Mouse (Mus musculus): Measurements from ENCODE around the gene Rnase9. TPM values are rescaled to one million over a fixed set of nuclear protein-coding genes. Genes with fewer than 3 reads are reported as not detected.

Gene Rnase9
- polyA plus RNA-seq, 1 experiment from 2014 or later = not detected

DNA sequence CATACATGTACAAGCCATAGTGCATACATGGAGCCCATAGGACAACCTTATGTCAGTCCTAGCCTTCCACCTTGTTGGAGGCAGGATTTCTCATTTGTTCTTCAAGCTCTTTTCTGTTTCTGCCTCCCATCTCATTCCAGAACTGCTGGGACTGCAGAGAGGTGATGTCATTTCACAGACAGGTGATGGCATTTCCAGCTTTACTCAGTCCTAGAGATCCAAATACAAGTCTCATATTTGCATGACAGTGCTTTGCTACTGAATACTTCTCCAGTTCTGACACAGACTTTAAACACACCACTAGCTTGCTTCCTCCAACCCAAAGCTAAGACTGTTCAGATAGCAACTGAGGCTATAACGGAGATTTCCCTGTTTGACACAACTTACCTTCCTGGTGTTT, 37.5 kb upstream of the Rnase9 start:
- Histone ChIP-seq H3K4me1 (ENCODE audit: insufficient read depth) (peaks cover 5% of the 10 kb centered on the region), H3K9me3 (ENCODE audit: low read length) (no peaks in the 10 kb centered on the region), H3K27me3 (ENCODE audit: insufficient read depth, low read length) (peaks cover 6% of the 10 kb centered on the region; the same call in 1 of the 2 replicates), H3K4me2 (ENCODE audit: low read depth, low read length) (no peak overlapping the region), H3K9ac (replicated peaks) (no peak overlapping the region), H3K27ac (ENCODE audit: low read depth) (no peak overlapping the region), H3K36me3 (replicated peaks; ENCODE audit: insufficient read depth, low read length) (no peaks in the 10 kb centered on the region), H3K4me3 (ENCODE audit: low read depth, low read length) (no peak overlapping the region)
- WGBS (ENCODE audit: insufficient replicate concordance) = 76% methylated on average over 1 of the region's 1 CpGs
- no peak for ATAC-seq
- TF ChIP-seq EP300 (IDR thresholded peaks at IDR 0.05; ENCODE audit: low read depth) (no peak), CTCF (IDR thresholded peaks at IDR 0.05; ENCODE audit: low read depth) (no peak)
- DNase-seq = no peak

DNA sequence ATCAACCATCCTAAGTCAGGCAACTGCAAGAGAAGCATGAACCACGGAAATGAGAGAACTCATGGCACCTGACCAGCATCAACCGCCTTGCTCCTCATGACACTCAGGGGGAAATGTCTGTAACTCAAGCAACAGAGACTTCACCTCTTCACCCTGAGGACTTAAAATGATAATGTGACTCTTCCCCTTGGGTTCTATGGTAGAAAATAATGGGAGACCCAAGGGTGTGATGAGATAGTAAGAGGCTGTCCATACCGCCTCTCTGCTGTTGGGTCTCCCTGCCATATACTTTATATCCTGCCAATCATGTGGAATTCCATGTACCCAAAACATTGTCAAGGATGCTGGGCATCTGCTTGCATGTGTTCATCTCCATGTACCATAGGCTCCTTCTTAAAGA, 32.7 kb upstream of the Rnase9 start, which contains the start of gene Olfr750:
Olfr750 (minus strand) TSS at position 101 of the 400 bp plus-strand sequence.
- Histone ChIP-seq H3K27me3 (ENCODE audit: insufficient read depth, low read length) (no peaks in the 10 kb centered on the region), H3K4me3 (ENCODE audit: low read depth, low read length) (no peak within 1 kb of the TSS), H3K4me1 (ENCODE audit: insufficient read depth) (no peaks in the 10 kb centered on the region), H3K27ac (ENCODE audit: low read depth) (no peak within 1 kb of the TSS), H3K9me3 (ENCODE audit: low read length) (no peaks in the 10 kb centered on the region), H3K36me3 (replicated peaks; ENCODE audit: insufficient read depth, low read length) (no peaks in the 10 kb centered on the region), H3K9ac (replicated peaks) (no peak within 1 kb of the TSS), H3K4me2 (ENCODE audit: low read depth, low read length) (no peak within 1 kb of the TSS)
- 82% methylated on average over 3 of the region's 3 CpGs for WGBS (ENCODE audit: insufficient replicate concordance)
- TF ChIP-seq CTCF (IDR thresholded peaks at IDR 0.05; ENCODE audit: low read depth) = no peak
- TF ChIP-seq EP300 (IDR thresholded peaks at IDR 0.05; ENCODE audit: low read depth) = no peak
- ATAC-seq (no peak), DNase-seq (no peak)

DNA sequence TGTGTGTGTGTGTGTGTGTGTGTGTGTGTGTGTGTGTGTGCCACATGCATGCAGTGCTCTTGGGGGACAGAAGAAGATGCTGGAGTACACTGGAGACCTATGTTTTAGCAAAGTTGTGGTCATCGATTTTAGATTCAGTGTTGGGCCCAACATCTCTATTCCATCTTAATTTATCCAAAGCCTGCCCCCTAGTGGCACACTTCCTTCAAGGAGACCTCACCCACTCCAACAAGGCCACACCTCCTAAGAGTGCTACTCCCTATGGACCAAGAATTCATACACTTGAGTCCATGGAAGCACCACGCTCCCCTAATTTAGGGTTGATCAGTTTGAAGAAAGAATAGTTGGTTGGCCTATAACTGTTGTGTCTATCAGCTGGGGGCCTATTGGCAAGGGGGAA, 27.9 kb upstream of the Rnase9 start:
- H3K27ac ChIP-seq (ENCODE audit: low read depth) = no peak overlapping the region
- TF ChIP-seq CTCF (IDR thresholded peaks at IDR 0.05; ENCODE audit: low read depth) = peak; percentile 58
- no peak for TF ChIP-seq EP300 (IDR thresholded peaks at IDR 0.05; ENCODE audit: low read depth)
- WGBS (ENCODE audit: insufficient replicate concordance) = 77% methylated on average over 2 of the region's 2 CpGs
- no peaks in the 10 kb centered on the region for H3K36me3 ChIP-seq (replicated peaks; ENCODE audit: insufficient read depth, low read length)
- DNase-seq = peak; percentile 63
- no peak overlapping the region for H3K4me3 ChIP-seq (ENCODE audit: low read depth, low read length)
- no peak overlapping the region for H3K4me2 ChIP-seq (ENCODE audit: low read depth, low read length)
- H3K4me1 ChIP-seq (ENCODE audit: insufficient read depth) = peaks cover 6% of the 10 kb centered on the region
- ATAC-seq = no peak
- H3K9ac ChIP-seq (replicated peaks) = no peak overlapping the region
- no peaks in the 10 kb centered on the region for H3K27me3 ChIP-seq (ENCODE audit: insufficient read depth, low read length)
- no peaks in the 10 kb centered on the region for H3K9me3 ChIP-seq (ENCODE audit: low read length)

DNA sequence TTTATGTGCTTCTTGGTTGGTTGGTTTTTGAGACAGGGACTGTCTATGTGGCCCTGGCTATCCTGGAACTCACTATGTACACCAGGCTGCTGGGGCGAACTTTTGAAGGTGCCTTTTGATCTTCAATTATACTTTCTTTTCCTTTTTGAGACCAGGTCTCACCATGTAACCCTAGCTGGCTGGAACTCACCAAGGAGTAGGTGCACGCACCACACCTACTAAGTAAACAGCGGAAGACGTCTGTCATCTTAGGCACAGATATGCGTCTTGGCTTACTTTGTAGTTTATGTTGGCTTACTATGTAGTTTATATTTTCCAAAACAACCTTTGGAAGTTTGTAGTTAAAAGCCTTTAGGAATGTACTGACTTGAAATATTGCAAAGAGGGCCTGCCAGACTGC, 27.3 kb upstream of the Rnase9 start:
- Histone ChIP-seq H3K27me3 (ENCODE audit: insufficient read depth, low read length) (no peaks in the 10 kb centered on the region), H3K4me1 (ENCODE audit: insufficient read depth) (peaks cover 6% of the 10 kb centered on the region), H3K9ac (replicated peaks) (no peak overlapping the region), H3K36me3 (replicated peaks; ENCODE audit: insufficient read depth, low read length) (no peaks in the 10 kb centered on the region), H3K4me2 (ENCODE audit: low read depth, low read length) (no peak overlapping the region), H3K4me3 (ENCODE audit: low read depth, low read length) (no peak overlapping the region), H3K27ac (ENCODE audit: low read depth) (no peak overlapping the region), H3K9me3 (ENCODE audit: low read length) (no peaks in the 10 kb centered on the region)
- WGBS (ENCODE audit: insufficient replicate concordance) = 86% methylated on average over 5 of the region's 5 CpGs
- no peak for TF ChIP-seq EP300 (IDR thresholded peaks at IDR 0.05; ENCODE audit: low read depth)
- TF ChIP-seq CTCF (IDR thresholded peaks at IDR 0.05; ENCODE audit: low read depth) = no peak
- DNase-seq = no peak
- no peak for ATAC-seq

DNA sequence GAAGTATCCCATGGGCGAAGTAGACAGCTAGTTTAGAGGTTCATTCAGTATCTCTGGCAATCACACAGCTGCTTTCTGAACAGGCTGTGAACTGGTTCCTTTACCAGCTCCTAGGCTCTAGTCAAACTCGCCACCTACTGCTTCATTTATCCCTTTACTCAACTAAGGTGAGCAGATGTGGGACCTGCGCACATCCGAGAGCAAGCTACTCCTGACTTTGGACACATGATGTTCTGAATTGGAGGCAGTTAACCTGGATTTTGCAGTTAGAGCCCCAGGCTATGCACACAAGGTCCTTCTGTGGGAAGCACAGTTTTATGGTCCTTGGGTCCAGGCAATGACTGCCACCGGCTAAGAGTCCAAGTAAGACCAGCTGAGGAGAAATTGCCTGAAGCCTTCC, 19.1 kb upstream of the Rnase9 start:
- Histone ChIP-seq H3K9me3 (ENCODE audit: low read length) (no peaks in the 10 kb centered on the region), H3K4me3 (ENCODE audit: low read depth, low read length) (no peak overlapping the region), H3K4me2 (ENCODE audit: low read depth, low read length) (no peak overlapping the region), H3K36me3 (replicated peaks; ENCODE audit: insufficient read depth, low read length) (no peaks in the 10 kb centered on the region), H3K27me3 (ENCODE audit: insufficient read depth, low read length) (no peaks in the 10 kb centered on the region), H3K4me1 (ENCODE audit: insufficient read depth) (peaks cover 12% of the 10 kb centered on the region), H3K9ac (replicated peaks) (no peak overlapping the region), H3K27ac (ENCODE audit: low read depth) (no peak overlapping the region)
- 86% methylated on average over 5 of the region's 5 CpGs for WGBS (ENCODE audit: insufficient replicate concordance)
- no peak for TF ChIP-seq CTCF (IDR thresholded peaks at IDR 0.05; ENCODE audit: low read depth)
- TF ChIP-seq EP300 (IDR thresholded peaks at IDR 0.05; ENCODE audit: low read depth) = no peak
- no peak for ATAC-seq
- DNase-seq = no peak

DNA sequence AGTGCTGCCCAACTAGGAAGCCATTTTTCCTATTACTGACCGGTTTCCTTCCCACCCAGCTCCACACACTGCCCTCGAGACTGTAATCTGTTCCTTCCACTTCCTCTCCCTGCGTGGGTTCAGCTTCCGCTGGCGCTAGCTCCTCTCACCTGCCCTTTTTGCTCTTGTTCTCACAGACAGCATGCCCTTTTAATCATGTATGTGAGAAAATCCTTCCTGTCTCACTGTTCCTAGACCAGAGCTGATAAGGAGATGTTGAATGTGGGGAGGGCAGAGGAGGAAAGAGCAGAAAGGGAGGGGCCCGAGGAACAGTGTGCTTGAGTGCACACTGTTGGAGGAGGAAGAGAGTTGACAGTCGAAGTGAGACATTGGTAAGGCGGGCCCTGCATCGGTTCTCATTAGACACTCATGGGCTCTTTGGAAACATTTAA, 15.7 kb upstream of the Rnase9 start, which contains the start of gene Rnase12:
Rnase12 (minus strand) TSS at position 261 of the 431 bp plus-strand sequence.
- Histone ChIP-seq H3K9me3 (ENCODE audit: low read length) (no peaks in the 10 kb centered on the region), H3K36me3 (replicated peaks; ENCODE audit: insufficient read depth, low read length) (no peaks in the 10 kb centered on the region), H3K4me3 (ENCODE audit: low read depth, low read length) (no peak within 1 kb of the TSS; the same call in 1 of the 2 replicates), H3K27me3 (ENCODE audit: insufficient read depth, low read length) (no peaks in the 10 kb centered on the region), H3K4me2 (ENCODE audit: low read depth, low read length) (peak within 1 kb of the TSS; percentile 43), H3K9ac (replicated peaks) (no peak within 1 kb of the TSS), H3K4me1 (ENCODE audit: insufficient read depth) (peaks cover 10% of the 10 kb centered on the region), H3K27ac (ENCODE audit: low read depth) (0 out of 2 replicates have a peak within 1 kb of the TSS, but pooled peaks have one; percentile 19)
- ATAC-seq = peak; percentile 66
- TF ChIP-seq CTCF (IDR thresholded peaks at IDR 0.05; ENCODE audit: low read depth) = no peak
- peak; percentile 35; the same call in 1 of the 2 replicates for TF ChIP-seq EP300 (IDR thresholded peaks at IDR 0.05; ENCODE audit: low read depth)
- WGBS (ENCODE audit: insufficient replicate concordance) = 14% methylated on average over 9 of the region's 9 CpGs
- DNase-seq = no peak

All from liver, postnatal 0 days (tissue).